Mouse (Mus musculus) E14TG2a.4 (cell line): Measurements from ENCODE around the gene Ocel1.

Source experiments
- CTCF ChIP-seq: conservative IDR thresholded peaks from 2 replicates; pipeline ENCODE4 v1.5.1; 2014; ENCODE audit warnings: low read length
- POU5F1 ChIP-seq: IDR thresholded peaks from 2 replicates; pipeline ENCODE4 v1.6.1; 2014; ENCODE audit warnings: low read length, borderline replicate concordance

GRCm38 (mm10) chr8:71388267-71388666 is 17.2 kb downstream of the Ocel1 start:
- TF ChIP-seq CTCF (no peak), POU5F1 (no peak)
